Mouse (Mus musculus): ENCODE results near the gene Ccnf.

GRCm38 (mm10) chr17:24259702-24260101 lies 8.4 kb upstream of the Ccnf start:
- no peak for TF ChIP-seq CTCF (IDR thresholded peaks at IDR 0.05; ENCODE audit: extremely low read depth, insufficient read depth, low read length)
- no peak for TF ChIP-seq POLR2A (IDR thresholded peaks at IDR 0.05; ENCODE audit: extremely low read depth, insufficient read depth, low read length)
